Mouse (Mus musculus) heart, postnatal 36 days (tissue): ENCODE results near the gene Bsnd. TPM values are rescaled to one million over a fixed set of nuclear protein-coding genes. Genes with fewer than 3 reads are reported as not detected.

ENCODE experiments used
- DNase-seq, 2 experiments: peaks; one replicate each; pipeline ENCODE4 v3.0.0; 2021 to 2022
- intact Hi-C: fragments of 180-260 bp; cut with DNase I; formaldehyde crosslinking; loops from one replicate; pipeline ENCODE4 v1.15.1; 2025
- total RNA-seq, 2 experiments: library from RNA; stranded (reverse); gene quantifications; 2 replicates each; pipeline ENCODE4 v1.2.3; 2021

Bsnd gene
- total RNA-seq, result not detected

- DNase-seq, result no peak
- intact Hi-C loops, result no loop called here
Observed at GRCm38 (mm10) chr4:106492116-106492515, at the start of gene Bsnd. Bsnd (minus strand) TSS chr4:106492283.

- DNase-seq, result no peak
- intact Hi-C loops, result no loop called here
Observed at GRCm38 (mm10) chr4:106541491-106541890, 49.4 kb upstream of the Bsnd start.

- no peak for DNase-seq
- intact Hi-C loops, result no loop called here
Observed at GRCm38 (mm10) chr4:106539756-106540155, 47.7 kb upstream of the Bsnd start.

GRCm38 (mm10) chr4:106534256-106534655 lies 42.2 kb upstream of the Bsnd start:
- DNase-seq, result no peak
- intact Hi-C loops, result no loop called here

- no peak for DNase-seq
- intact Hi-C loops, result no loop called here
Observed at GRCm38 (mm10) chr4:106533421-106534080, 41.5 kb upstream of the Bsnd start.

GRCm38 (mm10) chr4:106530113-106530482 lies 38.0 kb upstream of the Bsnd start:
- intact Hi-C loops, result no loop called here
- DNase-seq, result no peak

GRCm38 (mm10) chr4:106529375-106530112 lies 37.5 kb upstream of the Bsnd start:
- intact Hi-C loops, result loop anchor here (1.0 kb wide), 1 partner anchor 55 kb away; no protein-coding TSS in a partner anchor
- DNase-seq, result peak; percentile 86 to 90

GRCm38 (mm10) chr4:106527856-106528547 lies 35.9 kb upstream of the Bsnd start:
- intact Hi-C loops, result no loop called here
- DNase-seq, result no peak

- no peak for DNase-seq
- intact Hi-C loops, result no loop called here
Observed at GRCm38 (mm10) chr4:106525001-106525400, 32.9 kb upstream of the Bsnd start.

- intact Hi-C loops, result no loop called here
- no peak for DNase-seq
Observed at GRCm38 (mm10) chr4:106524131-106524530, 32.0 kb upstream of the Bsnd start.

GRCm38 (mm10) chr4:106522547-106522946 lies 30.5 kb upstream of the Bsnd start:
- intact Hi-C loops, result no loop called here
- DNase-seq, result no peak

GRCm38 (mm10) chr4:106514606-106515005 lies 22.5 kb upstream of the Bsnd start:
- intact Hi-C loops, result no loop called here
- no peak for DNase-seq

- intact Hi-C loops, result no loop called here
- DNase-seq, result no peak
Observed at GRCm38 (mm10) chr4:106509888-106510287, 17.8 kb upstream of the Bsnd start.

GRCm38 (mm10) chr4:106505453-106506058 lies 13.5 kb upstream of the Bsnd start:
- DNase-seq, result peak; percentile 11
- intact Hi-C loops, result no loop called here

- no peak for DNase-seq
- intact Hi-C loops, result no loop called here
Observed at GRCm38 (mm10) chr4:106503578-106503977, 11.5 kb upstream of the Bsnd start.

- DNase-seq, result no peak
- intact Hi-C loops, result no loop called here
Observed at GRCm38 (mm10) chr4:106500066-106500465, 8.0 kb upstream of the Bsnd start.

GRCm38 (mm10) chr4:106498471-106498844 lies 6.4 kb upstream of the Bsnd start:
- intact Hi-C loops, result no loop called here
- no peak for DNase-seq

GRCm38 (mm10) chr4:106497776-106498470 lies 5.8 kb upstream of the Bsnd start:
- no peak for DNase-seq
- intact Hi-C loops, result no loop called here

- intact Hi-C loops, result no loop called here
- no peak for DNase-seq
Observed at GRCm38 (mm10) chr4:106496833-106497232, 4.8 kb upstream of the Bsnd start.

- intact Hi-C loops, result no loop called here
- no peak for DNase-seq
Observed at GRCm38 (mm10) chr4:106493639-106494038, 1.6 kb upstream of the Bsnd start.

GRCm38 (mm10) chr4:106490620-106491019 lies 1.5 kb downstream of the Bsnd start:
- DNase-seq, result no peak
- intact Hi-C loops, result no loop called here
